Mouse (Mus musculus) thymus, postnatal 25 days (tissue): ENCODE results near the gene Hlx.
A peak's percentile ranks its signal among the peaks of the same experiment; 100 is the strongest.

Experiments used
- DNase-seq: peaks from one replicate; pipeline ENCODE4 v3.0.0; 2022

Hlx gene

DNA sequence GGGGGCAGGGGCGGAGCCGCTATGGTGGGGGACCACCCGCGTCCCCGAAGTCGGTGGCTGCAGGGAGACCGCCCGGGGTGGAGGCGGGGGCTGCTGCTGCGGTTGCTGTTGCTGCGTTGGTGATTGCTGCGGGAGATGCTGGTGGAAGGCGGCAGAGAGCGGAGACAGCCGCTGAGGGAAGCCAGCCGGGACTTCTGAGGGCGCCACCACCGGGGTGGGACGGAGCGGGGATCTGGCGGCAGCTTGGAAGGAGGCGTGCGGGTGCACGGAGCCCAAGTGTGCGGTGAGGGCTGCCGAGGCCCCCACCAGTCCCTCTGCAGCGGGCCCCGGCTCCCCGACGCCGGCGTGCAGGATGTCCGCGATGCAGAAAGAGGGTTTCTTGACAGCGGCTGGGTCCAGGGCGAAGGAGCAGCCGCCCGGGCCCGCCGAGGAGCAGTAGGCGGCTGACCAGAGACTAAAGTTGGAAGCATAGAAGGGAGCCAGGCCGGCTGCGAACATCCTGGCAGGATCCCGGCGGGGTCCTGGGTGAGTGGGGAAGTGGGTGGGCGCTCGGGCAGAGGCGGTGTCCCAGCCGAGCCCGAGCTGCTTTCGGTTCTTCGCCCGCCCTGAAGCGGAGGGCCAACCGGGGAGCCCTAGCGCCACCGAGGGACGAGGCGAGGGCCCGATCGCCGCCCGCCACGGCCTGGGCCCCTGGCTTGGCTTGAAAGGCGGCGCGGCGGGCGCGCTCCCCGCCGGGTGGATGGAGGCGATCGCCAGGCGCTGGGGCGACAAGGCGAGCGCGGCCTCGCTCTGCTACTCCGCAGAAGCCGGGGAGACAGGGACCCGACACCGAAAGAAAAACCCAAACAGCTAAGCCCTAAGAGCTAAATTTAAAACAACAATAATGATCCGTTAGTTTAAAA lies 524 bp downstream of the Hlx start:
- DNase-seq = peak; percentile 41

- DNase-seq = no peak
Measured at GRCm38 (mm10) chr1:184731091-184731640, 1.3 kb downstream of the Hlx start.

GRCm38 (mm10) chr1:184730453-184731013 lies 1.9 kb downstream of the Hlx start:
- no peak for DNase-seq

- no peak for DNase-seq
Measured at GRCm38 (mm10) chr1:184729357-184730140, 2.9 kb downstream of the Hlx start.

DNA sequence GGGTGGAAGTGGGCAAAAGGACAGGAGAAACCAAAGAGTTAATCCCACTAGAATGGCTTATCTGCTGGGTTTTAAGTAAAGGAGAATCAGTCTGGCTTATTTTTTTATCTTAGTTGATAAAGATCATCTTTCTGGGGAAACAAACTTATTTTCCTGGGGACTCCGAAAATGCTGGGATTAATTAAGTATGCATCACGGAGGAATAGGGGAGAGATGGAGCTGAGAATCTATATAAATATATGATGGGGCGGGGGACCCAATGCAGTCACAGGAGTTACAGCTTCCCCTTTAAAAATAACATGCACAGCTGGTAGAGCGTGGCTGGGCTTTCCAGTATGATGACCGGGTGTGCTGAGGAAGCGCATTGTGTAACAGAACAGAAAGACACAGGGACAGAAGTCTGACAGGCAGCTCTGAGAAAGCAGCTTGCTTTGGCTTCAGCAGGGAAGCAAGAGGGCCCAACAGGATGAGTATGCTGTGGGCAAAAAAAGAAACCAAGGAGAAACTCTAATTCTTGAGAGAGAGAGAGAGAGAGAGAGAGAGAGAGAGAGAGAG lies 3.8 kb downstream of the Hlx start:
- DNase-seq = no peak

DNA sequence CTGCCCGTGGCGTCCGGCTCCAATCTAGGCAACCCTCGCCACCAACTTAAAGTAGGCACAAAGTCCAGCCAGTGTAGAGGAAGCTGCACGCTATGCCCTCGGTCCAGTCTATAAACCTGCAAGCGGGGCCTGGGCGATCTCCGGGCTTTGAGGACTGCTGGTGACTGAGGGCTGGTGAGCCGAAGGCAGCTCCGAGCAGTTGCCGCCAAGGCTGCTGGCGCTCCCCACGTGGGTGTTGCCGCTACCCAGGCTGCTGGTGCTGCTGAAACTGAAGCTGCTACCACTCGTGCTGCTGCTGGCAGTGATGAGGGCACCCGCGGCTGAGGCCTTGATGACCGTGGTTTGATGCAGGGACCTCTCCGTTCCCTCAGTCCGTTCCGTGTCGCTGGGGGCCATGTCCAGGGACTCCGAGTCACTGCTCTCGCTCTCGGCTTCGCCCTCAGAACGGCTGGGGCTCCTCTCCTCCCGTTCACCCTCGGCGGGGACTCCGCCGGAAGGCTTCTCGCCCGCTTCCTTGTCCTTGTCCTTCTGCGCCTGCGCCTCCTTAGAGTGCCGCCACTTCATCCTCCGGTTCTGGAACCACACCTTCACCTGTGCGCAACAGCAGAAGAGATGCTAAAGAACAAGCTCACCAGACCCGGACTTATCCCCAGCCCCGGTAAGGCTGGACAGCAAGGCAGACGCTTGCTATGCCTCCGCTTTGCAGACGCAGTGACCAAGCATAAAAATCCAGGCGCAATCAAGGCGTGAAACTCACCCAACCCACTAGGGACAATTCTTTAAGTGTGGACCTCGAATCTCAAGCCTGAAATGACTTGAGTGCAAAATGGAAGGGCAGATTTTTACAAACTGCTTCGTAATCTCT lies 4.8 kb downstream of the Hlx start:
- no peak for DNase-seq

- DNase-seq = no peak
Measured at GRCm38 (mm10) chr1:184726576-184727300, 5.7 kb downstream of the Hlx start.

GRCm38 (mm10) chr1:184725318-184725790 lies 7.1 kb downstream of the Hlx start:
- no peak for DNase-seq

DNA sequence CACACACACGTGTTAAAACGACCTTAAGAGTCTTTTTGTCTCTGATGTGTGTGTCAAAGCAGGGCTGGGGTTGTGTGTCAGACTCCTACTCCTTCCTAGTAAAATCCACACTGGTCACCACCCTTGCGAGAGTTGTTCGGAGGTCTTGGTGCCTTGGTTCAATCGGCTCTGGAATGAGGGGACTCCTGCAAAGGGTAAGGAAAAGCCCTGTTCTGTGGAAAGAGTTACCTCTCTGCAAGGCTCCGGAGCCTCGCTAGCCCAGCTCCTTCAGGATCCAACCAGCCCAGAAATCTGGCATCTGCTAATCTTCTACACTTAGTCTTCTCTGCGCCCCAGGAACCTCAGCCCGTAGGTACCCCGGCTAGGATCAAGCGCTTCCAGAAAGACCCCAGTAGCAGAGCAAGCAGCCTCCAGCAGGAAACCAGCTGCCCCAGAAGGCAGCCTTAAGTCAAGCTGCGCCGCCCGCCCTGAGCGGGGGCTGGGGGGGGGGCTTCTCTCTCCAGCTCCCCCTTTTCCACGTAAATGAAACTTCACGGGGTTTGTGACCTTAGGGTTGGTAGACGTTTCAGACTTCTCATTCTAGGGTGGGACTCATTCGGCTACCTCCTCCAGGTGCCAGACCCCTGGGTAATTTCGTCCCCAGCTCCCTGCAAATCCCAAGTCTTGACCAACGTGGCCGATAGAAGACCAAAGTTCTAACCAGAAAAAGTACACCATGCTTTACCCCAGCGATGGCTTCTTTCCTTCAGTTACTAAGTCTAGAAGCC lies 7.7 kb downstream of the Hlx start:
- no peak for DNase-seq

- no peak for DNase-seq
Measured at GRCm38 (mm10) chr1:184723899-184724298, 8.5 kb downstream of the Hlx start.

GRCm38 (mm10) chr1:184721121-184721520 lies 11.3 kb downstream of the Hlx start:
- DNase-seq = no peak

DNA sequence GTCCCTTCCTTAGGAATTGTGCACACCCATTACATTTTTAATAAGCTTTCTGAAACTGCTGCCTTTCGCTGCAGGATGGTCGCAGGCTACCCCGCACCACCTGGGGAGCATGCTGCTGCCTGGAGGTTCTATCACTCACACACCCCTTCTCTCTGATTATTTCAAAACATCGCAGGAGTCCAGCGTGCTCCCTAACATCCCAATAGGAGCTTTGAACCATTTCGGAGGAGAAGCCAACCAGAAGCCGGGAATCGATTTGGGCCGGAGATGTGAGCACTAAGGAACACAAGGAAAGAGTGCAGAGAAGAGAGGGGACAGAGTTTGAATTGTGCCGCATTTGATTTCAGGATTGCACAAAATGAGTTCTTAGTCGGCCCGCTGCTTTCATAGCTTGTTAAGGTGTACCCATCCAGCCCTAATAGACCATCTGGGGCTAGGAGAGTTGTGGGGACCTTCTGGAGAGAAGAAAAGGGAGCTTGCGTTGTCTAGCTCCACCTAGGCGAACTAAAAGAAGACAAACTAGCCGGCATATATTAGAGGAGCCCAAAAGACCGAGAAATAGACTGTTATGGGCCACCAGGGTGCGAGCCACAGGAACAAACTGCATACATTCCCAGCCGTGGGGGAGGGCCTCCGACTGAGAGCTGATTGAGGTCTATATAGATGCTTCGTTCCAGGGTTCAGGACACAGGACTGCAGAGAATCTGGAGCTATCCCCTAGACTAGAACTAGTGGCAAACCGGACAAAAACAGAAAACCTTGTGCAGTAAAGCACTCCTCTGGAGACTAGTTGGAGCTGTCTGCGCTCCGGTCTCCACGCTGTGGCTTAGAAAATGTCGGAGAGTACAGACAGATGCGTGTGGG lies 12.0 kb downstream of the Hlx start:
- no peak for DNase-seq

GRCm38 (mm10) chr1:184718261-184719120 lies 13.9 kb downstream of the Hlx start:
- no peak for DNase-seq

- no peak for DNase-seq
Measured at GRCm38 (mm10) chr1:184717691-184718200, 14.7 kb downstream of the Hlx start.

- DNase-seq = no peak
Measured at GRCm38 (mm10) chr1:184717016-184717568, 15.3 kb downstream of the Hlx start.

- DNase-seq = no peak
Measured at GRCm38 (mm10) chr1:184716117-184716516, 16.3 kb downstream of the Hlx start.

DNA sequence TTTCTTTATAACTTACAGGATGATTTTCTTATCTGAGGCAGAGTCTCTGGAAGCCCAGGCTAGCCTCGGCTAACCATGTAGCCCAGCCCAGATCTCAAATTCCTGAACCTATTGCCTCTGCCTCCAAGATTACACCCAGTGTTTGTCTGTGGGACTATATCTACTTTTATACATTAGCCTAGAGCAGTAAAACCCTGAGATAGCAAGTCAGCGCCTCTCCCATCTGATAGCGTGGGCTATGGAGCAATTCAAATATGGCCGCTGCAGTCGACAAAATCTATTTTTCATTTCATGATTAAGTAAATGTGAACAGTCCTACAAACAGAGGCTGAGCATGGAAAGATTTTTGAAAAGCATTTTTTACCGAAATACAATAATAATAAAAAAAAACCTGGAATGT lies 16.7 kb downstream of the Hlx start:
- no peak for DNase-seq

DNA sequence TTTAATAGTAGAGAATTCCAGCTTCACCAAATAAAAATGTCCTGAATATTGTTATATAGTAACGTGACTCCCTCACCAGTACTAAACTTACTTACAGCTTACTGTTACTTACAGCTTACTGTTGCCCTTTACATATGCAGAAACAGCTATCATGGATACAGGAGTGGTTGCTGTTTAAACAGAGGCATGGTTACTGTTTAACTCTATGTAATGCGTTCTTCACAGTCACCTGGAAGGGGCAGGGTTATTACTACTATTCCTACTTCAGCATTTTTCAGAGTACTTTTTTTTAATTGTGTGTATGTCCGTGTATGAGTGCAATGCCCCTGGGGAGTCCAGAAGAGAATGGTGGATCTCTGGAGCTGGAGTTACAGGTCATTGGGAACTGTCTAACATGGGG lies 17.9 kb downstream of the Hlx start:
- DNase-seq = no peak
